In the genomic region with DNA sequence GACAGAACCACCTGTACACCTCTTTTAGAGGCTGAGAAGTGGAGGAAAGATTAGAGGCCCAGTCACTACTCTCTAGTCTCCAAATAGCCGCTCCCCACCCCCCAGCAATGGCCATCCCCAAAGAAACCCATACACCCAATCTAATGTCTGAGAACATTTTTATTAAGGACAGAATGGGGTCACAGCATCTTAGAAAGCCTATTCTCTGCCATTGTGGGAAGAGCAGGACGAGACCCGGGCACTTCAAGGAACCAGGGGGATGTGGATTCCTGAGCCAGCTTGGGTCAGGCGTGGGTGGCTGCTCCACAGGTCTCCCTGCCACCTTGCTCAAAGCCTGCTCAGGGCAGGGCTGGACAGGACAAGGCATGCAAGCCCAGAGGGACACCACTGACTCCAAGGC, we compare ENCODE assay signal across 22 mouse cellular contexts. TPM values are rescaled to one million over a fixed set of nuclear protein-coding genes. Genes with fewer than 3 reads are reported as not detected.
"Had no signal": no experiment of that assay in that cellular context is flagged by ENCODE, and none has a peak within 500 bp of the region (broad histone marks: within the 10 kb centered on the region; RNA-seq: fewer than 3 reads in every experiment).

No protein-coding gene starts in this region.

- H3K9me3 ChIP-seq: limb, embryonic 10.5 days; limb, embryonic 13.5 days; liver, embryonic 12.5 days; liver, embryonic 15.5 days; lung, embryonic 15.5 days; midbrain, embryonic 10.5 days; neural tube, embryonic 13.5 days had no signal

- H3K4me2 ChIP-seq: limb, embryonic 13.5 days; liver, embryonic 12.5 days; liver, embryonic 15.5 days; lung, embryonic 15.5 days; neural tube, embryonic 13.5 days had no signal

- H3K9ac ChIP-seq: limb, embryonic 13.5 days; liver, embryonic 12.5 days; liver, embryonic 15.5 days; lung, embryonic 15.5 days; neural tube, embryonic 13.5 days had no signal

- H3K27ac ChIP-seq: kidney, postnatal 0 days; layer of hippocampus, adult 2 months; limb, embryonic 10.5 days; limb, embryonic 13.5 days; liver, embryonic 12.5 days; liver, embryonic 15.5 days; lung, embryonic 15.5 days; midbrain, embryonic 10.5 days; neural tube, embryonic 13.5 days had no signal

- H3K4me3 ChIP-seq: layer of hippocampus, adult 2 months; limb, embryonic 10.5 days; limb, embryonic 13.5 days; liver, embryonic 12.5 days; liver, embryonic 15.5 days; lung, embryonic 15.5 days; midbrain, embryonic 10.5 days; neural tube, embryonic 13.5 days had no signal

- H3K27me3 ChIP-seq: liver, embryonic 12.5 days; lung, embryonic 15.5 days had no signal

- ATAC-seq: liver, embryonic 12.5 days had no signal

- DNase-seq: kidney, adult 2 months; kidney, postnatal 25 days; layer of hippocampus, adult 9-11 months; liver; lung, adult 18-20 months; lung, postnatal 10 days; lung, postnatal 4 days; midbrain, embryonic 14.5 days; retina, postnatal 1 day; right cerebral cortex, postnatal 25 days; thymus, adult 18-20 months; thymus, postnatal 4 days had no signal

RNA-seq across cellular contexts. Expression of gene 2610318N02Rik, which starts 26.9 kb away (rescaled TPM):
- total RNA-seq: neutrophil, adult 5-6 weeks had no signal
